ENCODE assay signal across 8 mouse cellular contexts in the genomic region with DNA sequence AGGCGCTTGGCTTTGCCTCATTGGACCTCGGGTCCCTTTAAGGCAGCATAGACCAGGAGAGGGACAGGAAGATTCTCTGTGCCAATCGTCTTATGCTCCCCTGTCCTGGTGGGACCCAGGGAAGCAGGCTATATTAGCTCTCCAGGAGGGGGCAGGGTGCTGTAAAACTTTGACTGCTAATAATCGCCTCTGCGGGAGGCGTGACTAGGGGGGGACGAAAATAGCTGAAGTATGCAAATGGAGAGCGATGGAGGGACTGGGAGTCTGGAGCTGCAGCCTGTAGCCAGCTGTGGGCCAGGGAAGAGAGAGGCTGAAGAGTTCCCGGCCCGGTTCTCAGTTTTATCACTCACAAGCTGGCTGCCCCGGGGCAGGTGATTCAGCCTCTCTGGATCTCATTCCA. TPM values are rescaled to one million over a fixed set of nuclear protein-coding genes. Genes with fewer than 3 reads are reported as not detected.
DNase-seq lines count a peak whose midpoint lies in the region; ATAC-seq and TF ChIP-seq lines count a peak whose summit lies in the region.

No protein-coding gene starts in this region.

- peak; percentile 41; the same call in 1 of the 2 replicates for TF ChIP-seq CTCF in lung, embryonic 14.5 days (IDR thresholded peaks at IDR 0.05; ENCODE audit: low read depth)
- TF ChIP-seq CTCF in small intestine, adult 2 months (IDR thresholded peaks at IDR 0.05; ENCODE audit: extremely low read depth, insufficient read length, insufficient replicate concordance, low read depth, low read length): peak; percentile 29; the same call in 1 of the 2 replicates

- H3K4me3 ChIP-seq in lung, embryonic 14.5 days (ENCODE audit: low read depth, low read length): no peak overlapping the region
- H3K4me3 ChIP-seq in forebrain, embryonic 14.5 days (ENCODE audit: low read depth, low read length): no peak overlapping the region
- H3K4me3 ChIP-seq in small intestine, adult 2 months (ENCODE audit: low read depth, low read length): no peak overlapping the region

- DNase-seq in lung, embryonic 14.5 days: peak; percentile 71
- no peak for DNase-seq in lung, postnatal 14 days
- DNase-seq in forebrain, embryonic 14.5 days (ENCODE audit: low spot score): no peak
- peak; percentile 62 for DNase-seq in kidney, postnatal 14 days
- no peak for DNase-seq in urinary bladder, adult 18-20 months (ENCODE audit: low spot score in 2 of 2)
- DNase-seq in adrenal gland, adult 2 months: no peak

- 9% methylated on average over 11 of the region's 11 CpGs for WGBS in lung, embryonic 14.5 days
- 22% methylated on average over 11 of the region's 11 CpGs for WGBS in forebrain, embryonic 14.5 days
- WGBS in small intestine, adult 2 months: 19% methylated on average over 11 of the region's 11 CpGs

- H3K27ac ChIP-seq in lung, embryonic 14.5 days (ENCODE audit: low read depth): no peak overlapping the region
- no peak overlapping the region for H3K27ac ChIP-seq in forebrain, embryonic 14.5 days (ENCODE audit: low read depth, low read length)
- H3K27ac ChIP-seq in small intestine, adult 2 months (ENCODE audit: insufficient read depth, low read depth, low read length): no peak overlapping the region

- H3K4me2 ChIP-seq in lung, embryonic 14.5 days: peak overlapping the region; percentile 43
- no peak overlapping the region for H3K4me2 ChIP-seq in forebrain, embryonic 14.5 days (ENCODE audit: low read length)

- H3K27me3 ChIP-seq in lung, embryonic 14.5 days (ENCODE audit: insufficient read depth, low read length): no peaks in the 10 kb centered on the region
- no peaks in the 10 kb centered on the region for H3K27me3 ChIP-seq in forebrain, embryonic 14.5 days (replicated peaks; ENCODE audit: control insufficient read depth, insufficient read depth, low read length)
- H3K27me3 ChIP-seq in small intestine, adult 2 months (ENCODE audit: control insufficient read depth, insufficient read depth, low read length): no peaks in the 10 kb centered on the region

- H3K36me3 ChIP-seq in lung, embryonic 14.5 days (ENCODE audit: insufficient read depth): no peaks in the 10 kb centered on the region
- H3K36me3 ChIP-seq in forebrain, embryonic 14.5 days (ENCODE audit: control insufficient read depth, insufficient read depth, low read length): no peaks in the 10 kb centered on the region
- H3K36me3 ChIP-seq in small intestine, adult 2 months (ENCODE audit: control insufficient read depth, insufficient read depth, low read length): no peaks in the 10 kb centered on the region

- TF ChIP-seq POLR2A in small intestine, adult 2 months (IDR thresholded peaks at IDR 0.05; ENCODE audit: low read depth, low read length): no peak; the same call in 1 of the 2 replicates

- H3K9me3 ChIP-seq in lung, embryonic 14.5 days (ENCODE audit: low read depth, low read length): no peaks in the 10 kb centered on the region
- no peaks in the 10 kb centered on the region for H3K9me3 ChIP-seq in forebrain, embryonic 14.5 days (replicated peaks; ENCODE audit: control insufficient read depth, low read length)

- H3K4me1 ChIP-seq in lung, embryonic 14.5 days (ENCODE audit: insufficient read depth): peaks cover 6% of the 10 kb centered on the region; the same call in 1 of the 2 replicates
- peaks cover 19% of the 10 kb centered on the region for H3K4me1 ChIP-seq in forebrain, embryonic 14.5 days (ENCODE audit: control insufficient read depth, insufficient read depth, low read length)
- H3K4me1 ChIP-seq in small intestine, adult 2 months (ENCODE audit: control insufficient read depth, insufficient read depth, insufficient read length, low read length): peaks cover 6% of the 10 kb centered on the region; the same call in 1 of the 2 replicates

- H3K9ac ChIP-seq in lung, embryonic 14.5 days: peak overlapping the region; percentile 17; the same call in 1 of the 2 replicates
- peak overlapping the region; percentile 29; the same call in 1 of the 2 replicates for H3K9ac ChIP-seq in forebrain, embryonic 14.5 days (ENCODE audit: low read length)

- peak; percentile 63; the same call in 1 of the 2 replicates for ATAC-seq in lung, embryonic 14.5 days (ENCODE audit: insufficient read depth)
- 0 out of 2 replicates have a peak, but pooled peaks have one; percentile 24 for ATAC-seq in forebrain, embryonic 14.5 days
- no peak for ATAC-seq in frontal cortex, adult (ENCODE audit: low TSS enrichment)

RNA-seq across cellular contexts. Expression of gene Selenon, which starts 27.2 kb away (rescaled TPM):
- polyA plus RNA-seq in lung, embryonic 14.5 days (2014; fragmentation: Nextera tagmentation; extraction: Ambion mirVana): 49.5 and 62.0 TPM in 2 replicates
- 10.2 and 12.4 TPM in 2 replicates for polyA plus RNA-seq in forebrain, embryonic 14.5 days (2014; fragmentation: Nextera tagmentation; extraction: Ambion mirVana)
- polyA plus RNA-seq in small intestine, adult 2 months (2012; rRNA removed): 4.5 and 4.8 TPM in 2 replicates
- 10 to 100 TPM; 21.9 to 42.5 TPM for total RNA-seq in adrenal gland, adult 2 months (2021)
- 34.5 and 35.1 TPM in 2 replicates for polyA plus RNA-seq in adrenal gland, adult 2 months (2012; rRNA removed)

RNA-seq across cellular contexts. Expression of gene Mtfr1l, which starts 44.0 kb away (rescaled TPM):
- 119 and 125 TPM in 2 replicates for polyA plus RNA-seq in lung, embryonic 14.5 days (2014; fragmentation: Nextera tagmentation; extraction: Ambion mirVana)
- 177 and 185 TPM in 2 replicates for polyA plus RNA-seq in forebrain, embryonic 14.5 days (2014; fragmentation: Nextera tagmentation; extraction: Ambion mirVana)
- polyA plus RNA-seq in small intestine, adult 2 months (2012; rRNA removed): 39.4 and 55.7 TPM in 2 replicates
- 100 to 1,000 TPM; 124 to 147 TPM for total RNA-seq in adrenal gland, adult 2 months (2021)
- 98.8 and 102 TPM in 2 replicates for polyA plus RNA-seq in adrenal gland, adult 2 months (2012; rRNA removed)

Comparison
In these comparisons a context has a peak if more than half of its experiments do, and no peak if none do; other contexts are left out.
1. DNase-seq: peak in lung, embryonic 14.5 days (single experiment) and kidney, postnatal 14 days (single experiment); none in lung, postnatal 14 days (single experiment), forebrain, embryonic 14.5 days (single experiment), urinary bladder, adult 18-20 months (0 of 2) and adrenal gland, adult 2 months (single experiment).